Mouse (Mus musculus) heart, adult 9 months (tissue): Measurements from ENCODE around the gene Apol11b.
"Not testable (repeated sequence)": the region's sequence is repeated elsewhere in the genome, so short reads cannot be mapped to it uniquely, and the experiment has no call there.

Experiments used
- DNase-seq, 2 experiments: peaks; one replicate each; pipeline ENCODE4 v3.0.0; 2022; ENCODE audit warnings: low spot score in 2 of 2

Apol11b gene

DNA sequence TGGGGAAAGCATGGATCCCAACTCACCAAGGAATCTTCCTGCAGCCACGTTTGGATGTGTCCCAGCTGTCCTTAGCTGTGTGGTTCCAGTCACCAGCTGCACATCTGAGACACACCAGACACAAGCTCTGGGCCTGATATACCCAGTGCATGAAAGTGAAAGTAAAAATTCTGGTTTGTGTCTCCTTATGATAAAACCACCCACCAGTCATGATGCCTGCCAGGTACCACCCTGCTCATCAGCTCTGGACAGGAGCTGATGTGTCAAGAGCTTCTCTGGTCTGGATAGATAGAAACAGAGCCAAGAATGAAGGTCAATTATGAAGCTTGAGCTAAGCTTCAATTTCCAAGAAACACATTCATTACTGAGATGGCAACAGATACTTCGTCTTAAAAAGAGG, at the start of gene Apol11b:
Apol11b (minus strand) TSS at position 111 of the 400 bp plus-strand sequence.
- not testable (repeated sequence) for DNase-seq

DNA sequence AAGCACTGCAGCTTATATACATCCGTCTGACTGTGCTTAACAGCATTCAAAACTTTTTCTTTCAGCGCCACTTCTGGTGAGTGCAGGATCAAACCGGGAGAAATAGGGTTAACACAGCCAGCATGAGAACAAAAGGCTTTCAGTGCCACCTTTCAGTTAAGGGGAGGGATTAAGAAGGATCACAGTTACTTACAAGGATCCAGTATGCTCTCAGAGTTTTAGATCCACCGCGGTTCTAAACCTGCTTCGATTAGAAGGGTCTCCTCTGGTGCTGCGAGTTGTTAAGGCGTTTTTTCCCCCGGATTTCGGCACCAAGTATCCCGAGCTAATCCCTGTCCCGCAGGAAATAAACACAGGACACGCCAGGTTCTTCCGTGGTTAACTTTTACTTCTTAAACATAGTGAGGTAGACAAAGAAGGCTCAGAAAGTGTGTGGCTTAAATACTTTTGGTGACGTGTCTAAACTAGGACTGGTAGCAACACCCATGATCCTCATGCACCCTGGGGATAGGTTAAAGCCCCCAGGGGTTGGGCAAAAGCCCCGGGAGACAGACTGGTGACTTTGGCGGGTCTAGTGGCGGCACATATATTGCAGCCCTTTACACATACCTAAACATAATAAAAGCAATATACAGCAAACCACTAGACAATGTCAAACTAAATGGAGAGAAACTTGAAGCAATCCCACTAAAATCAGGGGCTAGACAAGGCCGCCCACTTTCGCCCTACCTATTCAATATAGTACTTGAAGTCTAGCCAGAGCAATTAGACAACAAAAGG, 48.6 kb upstream of the Apol11b start:
- DNase-seq, result not testable (repeated sequence)

DNA sequence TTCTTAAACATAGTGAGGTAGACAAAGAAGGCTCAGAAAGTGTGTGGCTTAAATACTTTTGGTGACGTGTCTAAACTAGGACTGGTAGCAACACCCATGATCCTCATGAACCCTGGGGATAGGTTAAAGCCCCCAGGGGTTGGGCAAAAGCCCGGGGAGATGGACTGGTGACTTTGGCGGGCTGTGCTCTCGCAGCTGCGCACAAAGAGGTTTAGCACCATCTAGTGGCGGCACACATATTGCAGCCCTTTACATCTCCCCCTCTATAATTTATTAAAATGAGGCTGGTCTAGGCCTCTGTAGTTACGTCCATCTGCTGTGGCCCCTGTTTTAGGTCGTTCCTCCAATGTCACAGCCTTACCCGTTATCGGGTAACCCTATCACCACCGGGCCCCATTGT, 40.9 kb upstream of the Apol11b start:
- DNase-seq, result peak; percentile 11 to 13

DNA sequence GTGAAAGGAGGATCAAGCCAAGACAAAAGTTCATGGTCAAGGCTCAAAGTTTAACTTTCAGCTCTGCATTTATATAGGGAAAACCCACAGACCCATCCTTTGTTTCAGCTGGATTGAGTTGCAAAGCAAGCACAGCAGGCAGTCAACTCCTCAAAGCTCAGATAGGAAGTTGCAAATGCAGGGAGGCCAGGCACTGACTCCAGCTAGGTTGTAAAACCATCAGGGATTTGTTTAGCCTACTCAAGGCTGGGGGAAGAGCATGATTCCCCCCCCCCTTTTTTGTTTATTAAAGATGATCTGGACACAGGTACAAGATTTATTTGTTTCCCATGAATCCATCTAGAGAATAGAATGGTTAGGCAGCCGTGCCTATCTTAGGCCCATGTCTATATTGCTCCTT, 31.0 kb upstream of the Apol11b start:
- DNase-seq, result not testable (repeated sequence)

DNA sequence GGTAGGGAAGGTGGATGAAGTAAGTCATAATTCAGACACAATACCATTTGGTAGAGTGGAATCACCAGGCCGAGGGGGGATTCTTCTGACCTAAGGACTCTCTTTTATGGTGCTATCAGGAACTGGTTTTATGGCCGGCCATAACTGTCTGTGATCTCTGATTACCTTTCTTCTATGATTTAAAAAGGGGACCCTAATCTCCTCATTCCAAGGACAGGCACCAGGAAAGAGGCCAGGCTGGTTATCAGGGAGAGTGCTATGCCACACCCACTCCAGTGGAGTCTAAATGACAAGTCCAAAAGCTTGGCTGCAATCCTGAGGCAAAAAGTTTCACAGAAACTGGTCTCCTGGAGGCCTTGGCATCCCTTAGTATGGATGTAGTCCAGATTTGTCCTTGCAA, 18.8 kb upstream of the Apol11b start:
- not testable (repeated sequence) for DNase-seq

DNA sequence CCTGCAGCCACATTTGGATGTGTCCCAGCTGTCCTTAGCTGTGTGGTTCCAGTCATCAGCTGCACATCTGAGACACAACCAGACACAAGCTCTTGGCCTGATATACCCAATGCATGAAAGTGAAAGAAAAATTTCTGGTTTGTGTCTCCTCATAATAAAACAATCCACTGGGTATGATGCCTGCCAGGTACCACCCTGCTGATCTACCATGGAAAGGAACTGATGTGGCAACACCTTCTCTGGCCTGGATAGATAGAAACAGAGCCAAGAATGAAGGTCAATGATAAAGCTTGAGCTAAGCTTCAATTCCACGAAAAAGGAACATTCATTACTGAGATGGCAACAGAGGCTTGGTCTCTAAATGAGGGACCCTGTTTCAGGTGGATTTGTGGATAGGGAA, 16.7 kb upstream of the Apol11b start:
- DNase-seq, result not testable (repeated sequence)

DNA sequence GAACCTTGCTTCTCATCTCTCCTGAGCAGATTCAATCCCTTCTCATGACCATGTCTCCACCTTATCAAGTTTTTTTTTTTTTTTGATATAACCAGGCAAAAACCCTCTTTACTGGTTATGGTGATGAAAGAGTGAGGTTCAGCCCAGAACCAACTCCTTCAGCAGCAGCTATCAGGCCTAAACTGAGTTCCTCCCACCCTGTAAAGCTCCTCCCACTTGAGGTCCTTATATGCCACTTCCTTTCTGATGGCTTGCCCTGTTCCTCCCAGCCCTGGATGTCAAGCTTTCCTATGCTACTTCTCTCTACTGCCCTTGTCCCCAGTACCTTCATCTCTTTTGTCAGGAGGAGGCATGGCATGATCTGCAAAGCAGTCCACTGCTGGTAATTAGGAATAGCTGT, 8.1 kb upstream of the Apol11b start:
- DNase-seq, result not testable (repeated sequence)

DNA sequence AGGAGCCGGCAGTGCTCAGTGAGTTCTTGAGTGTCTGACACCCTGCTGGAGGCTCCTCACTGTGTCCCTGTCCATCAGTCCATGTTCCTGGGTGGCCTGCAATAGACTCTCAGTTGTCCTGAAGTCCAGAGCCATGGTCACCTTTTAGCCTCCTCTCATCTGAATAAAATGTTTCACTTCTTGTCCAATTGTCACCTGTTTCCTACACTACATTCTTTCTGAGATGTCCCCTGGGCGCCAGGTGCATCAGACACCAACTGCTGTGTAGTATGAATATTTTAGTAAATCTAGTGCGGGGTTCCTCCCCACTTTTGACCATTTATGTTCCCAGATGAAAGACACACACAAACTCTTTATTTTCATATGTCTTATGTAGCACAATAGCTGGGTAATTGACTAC, 13.3 kb downstream of the Apol11b start:
- not testable (repeated sequence) for DNase-seq

DNA sequence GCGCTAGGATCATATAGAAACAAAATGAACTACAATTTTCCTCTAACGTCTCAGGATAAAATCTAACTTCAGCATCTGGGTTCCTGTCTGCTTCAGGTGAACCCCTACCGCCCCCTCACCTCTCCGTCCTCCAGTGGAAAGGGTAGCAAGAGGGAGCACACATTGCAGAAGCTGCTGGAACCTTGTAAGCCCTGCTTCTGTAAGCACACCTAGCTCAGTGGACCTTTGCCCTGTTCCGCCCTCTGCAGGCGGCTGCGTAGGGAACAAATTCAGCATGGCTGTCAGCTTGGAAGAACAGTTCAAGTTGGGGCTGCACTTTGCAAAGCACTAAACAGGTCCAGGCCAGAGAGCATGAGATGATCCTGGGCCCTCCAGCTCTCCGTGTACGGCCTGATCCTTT, 14.4 kb downstream of the Apol11b start:
- DNase-seq, result not testable (repeated sequence)

DNA sequence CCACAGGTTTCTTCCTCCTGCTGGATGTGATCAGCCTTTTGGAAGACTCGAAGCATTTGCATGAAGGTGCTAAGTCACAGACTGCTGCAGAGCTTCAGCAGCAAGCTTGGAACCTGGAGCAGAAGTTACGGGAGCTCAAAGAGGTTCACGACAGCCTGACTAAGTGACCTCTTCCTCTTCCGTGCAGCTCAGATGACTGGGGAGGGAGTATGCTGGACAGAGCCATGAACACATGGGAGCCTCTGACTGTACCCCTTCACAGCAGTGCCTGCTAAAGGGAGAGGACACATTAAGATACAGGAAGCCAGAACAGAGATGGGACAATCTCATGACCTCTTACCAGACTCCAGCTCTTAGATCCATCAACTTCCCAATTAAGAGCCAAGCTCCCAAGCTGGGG, 16.6 kb downstream of the Apol11b start:
- not testable (repeated sequence) for DNase-seq

DNA sequence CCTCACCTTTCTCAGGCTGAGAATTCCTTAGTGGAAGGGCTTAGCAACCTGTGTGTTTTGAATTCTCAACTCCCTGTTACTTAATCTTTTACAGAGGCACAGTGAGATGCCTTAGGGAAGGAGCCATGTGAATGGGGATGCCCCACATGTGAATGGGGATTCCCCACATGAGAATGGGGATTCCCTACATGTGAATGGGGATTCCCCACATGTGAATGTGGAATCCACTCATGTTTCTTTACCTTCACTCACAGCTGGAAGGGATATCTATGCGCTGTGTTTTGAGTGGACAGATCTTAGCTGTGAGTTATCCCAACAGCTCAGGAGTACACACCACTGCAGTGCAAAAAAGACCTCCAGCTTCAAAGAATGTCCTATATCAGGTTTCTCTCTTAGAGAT, 18.4 kb downstream of the Apol11b start:
- DNase-seq, result no peak

DNA sequence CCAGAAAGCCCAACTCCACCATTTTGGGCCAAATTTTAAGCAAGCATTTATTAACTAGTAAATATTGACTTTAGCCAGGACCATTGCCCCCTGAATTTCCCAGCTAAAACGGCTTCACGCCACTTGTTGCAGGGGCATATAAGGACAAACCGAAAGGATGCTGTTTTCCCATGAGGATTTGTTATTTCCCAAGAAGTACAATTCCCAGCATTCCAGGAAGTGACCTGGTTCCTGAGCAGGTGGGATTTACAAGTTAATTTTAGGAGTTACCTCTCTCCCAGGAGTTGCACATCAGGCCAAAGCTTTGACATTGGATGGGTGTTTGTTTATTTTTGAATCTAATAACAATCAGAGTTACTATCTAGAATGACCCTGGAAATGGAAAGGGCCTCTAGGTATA, 37.0 kb downstream of the Apol11b start:
- peak; percentile 14 to 45 for DNase-seq

DNA sequence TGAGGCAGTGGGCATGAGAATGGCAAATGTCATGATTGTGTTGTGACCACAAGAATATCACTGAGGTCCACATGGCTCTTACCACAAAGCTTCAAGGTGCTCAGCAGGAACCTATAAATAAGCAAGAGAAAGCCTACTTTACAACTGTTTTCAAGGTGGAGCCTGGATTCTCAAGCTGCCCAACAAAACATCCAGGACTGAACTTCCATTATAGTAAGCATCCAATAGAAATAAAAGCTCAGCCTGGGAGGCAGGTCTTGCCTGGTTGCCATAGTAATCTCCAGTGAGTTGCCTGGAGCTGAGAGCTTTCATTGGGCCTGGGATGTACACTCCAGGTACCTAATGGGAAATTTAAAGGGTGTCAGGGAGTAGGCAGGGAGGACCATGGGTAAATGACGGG, 44.1 kb downstream of the Apol11b start, which contains the start of gene Gm36245:
Gm36245 (plus strand) TSS at position 301 of the 400 bp plus-strand sequence.
- no peak for DNase-seq

DNA sequence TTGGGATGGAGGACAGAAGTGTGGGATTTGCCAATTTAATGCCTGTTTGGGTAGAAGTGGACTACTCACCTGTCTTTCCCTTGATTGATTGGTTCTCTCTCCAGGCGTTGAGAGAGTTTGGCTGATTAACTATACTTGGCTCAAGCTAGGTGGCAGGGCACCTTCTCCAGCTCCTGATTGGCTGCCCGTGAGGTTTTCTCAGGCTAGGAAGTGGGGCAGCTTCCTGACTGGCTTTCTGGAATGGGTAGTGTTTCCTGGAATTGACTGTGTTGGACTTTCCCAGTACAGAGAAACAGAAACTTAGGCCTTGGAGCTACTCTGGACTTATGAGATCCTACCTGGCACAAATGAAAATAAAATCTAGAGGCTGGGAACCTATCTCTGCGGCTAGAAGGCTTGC, 44.7 kb downstream of the Apol11b start:
- peak; percentile 24 to 46 for DNase-seq

DNA sequence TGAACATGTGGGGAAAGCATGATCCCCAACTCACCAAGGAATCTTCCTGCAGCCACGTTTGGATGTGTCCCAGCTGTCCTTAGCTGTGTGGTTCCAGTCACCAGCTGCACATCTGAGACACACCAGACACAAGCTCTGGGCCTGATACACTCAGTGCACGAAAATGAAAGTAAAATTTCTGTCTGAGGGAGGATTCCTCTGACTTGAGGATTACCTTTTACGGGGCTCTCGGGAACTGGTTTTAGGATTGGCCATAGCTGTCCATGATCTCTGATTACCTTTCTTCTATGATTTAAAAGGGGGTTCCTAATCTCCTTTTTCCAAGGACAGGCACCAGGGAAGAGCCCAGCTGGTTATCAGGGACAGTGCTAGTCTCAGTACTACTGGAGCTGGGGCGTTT, 47.1 kb downstream of the Apol11b start, which contains the start of gene Apol10b:
Apol10b (minus strand) TSS at position 165 of the 400 bp plus-strand sequence.
- peak; percentile 31 to 36 for DNase-seq

DNA sequence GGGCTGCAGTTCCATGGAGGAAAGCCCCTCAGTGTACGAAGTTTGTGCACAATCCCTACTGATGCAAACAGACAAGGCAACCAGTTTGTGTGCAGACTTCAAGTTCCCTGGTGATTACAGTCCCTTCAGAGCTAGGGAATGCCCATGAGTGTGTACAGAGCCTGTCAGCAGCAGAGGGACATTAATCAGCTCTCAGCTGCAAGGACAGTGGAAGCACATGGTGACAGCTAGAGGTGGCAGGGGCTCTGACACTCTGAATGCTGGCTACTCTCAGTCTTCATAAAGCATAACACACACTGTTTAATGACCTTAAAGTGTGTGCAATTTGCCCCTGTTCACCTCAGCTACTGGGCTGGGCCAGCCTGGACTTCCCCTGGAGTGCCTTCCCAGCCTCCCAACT, 49.5 kb downstream of the Apol11b start:
- no peak for DNase-seq

DNA sequence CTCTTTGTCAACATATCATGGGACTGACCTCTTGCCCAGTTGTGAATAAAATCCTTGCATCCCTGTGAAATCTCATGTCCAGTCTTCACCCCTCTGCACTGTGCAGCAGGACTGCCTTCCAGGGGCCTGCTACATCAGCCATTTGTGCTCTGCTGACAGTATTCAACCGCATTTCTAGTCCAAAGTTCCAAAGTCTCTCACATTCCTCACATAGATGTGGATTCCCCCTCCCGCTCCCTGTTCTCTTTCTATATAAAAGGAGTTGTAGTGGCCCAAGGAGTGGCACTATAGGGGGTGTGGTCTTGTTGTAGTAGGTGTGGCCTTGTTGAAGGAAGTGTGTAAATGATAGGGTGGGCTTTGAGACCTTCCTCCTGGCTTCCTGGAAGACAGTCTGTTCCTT, 52.2 kb downstream of the Apol11b start:
- no peak for DNase-seq

DNA sequence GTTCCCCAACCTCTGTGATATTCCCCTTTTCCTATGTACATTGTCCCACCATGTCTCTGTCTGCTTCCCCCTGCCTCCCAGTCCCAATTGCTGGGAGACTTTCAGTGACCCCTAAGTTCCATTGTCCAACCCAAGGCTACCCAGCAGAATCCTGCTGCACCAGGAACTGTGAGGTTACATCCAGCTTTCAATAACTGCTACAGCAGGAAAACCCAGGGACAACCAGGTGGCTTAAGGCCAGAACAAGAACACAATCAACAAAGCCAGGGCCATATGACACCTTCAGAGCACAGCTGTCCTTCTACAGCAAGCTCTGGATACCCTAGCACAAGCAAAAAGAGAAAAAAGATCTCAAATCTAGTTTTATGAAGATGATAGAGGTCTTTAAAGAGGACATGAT, 54.1 kb downstream of the Apol11b start:
- DNase-seq, result peak in 1 of 2 experiments; percentile 30

DNA sequence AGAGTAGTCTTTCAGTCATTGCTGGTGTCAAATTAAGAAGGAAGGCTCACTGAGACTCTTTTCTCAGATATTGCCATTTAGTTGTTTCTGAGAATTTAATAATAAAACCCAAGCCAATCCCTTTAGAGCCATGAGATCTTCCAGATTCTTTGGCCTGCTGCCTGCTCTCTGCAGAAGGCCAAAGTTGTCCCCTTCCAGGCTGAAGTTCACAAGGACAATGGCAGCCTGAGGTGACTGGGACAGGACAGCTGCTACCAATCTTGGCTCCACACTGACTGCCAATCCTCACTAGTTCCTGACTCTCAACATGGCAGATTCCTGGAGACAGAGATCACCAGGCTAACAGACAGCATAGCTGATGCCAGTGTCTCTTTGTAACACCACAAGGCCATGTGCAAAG, 56.1 kb downstream of the Apol11b start:
- peak; percentile 44 to 51 for DNase-seq
